Mouse (Mus musculus): Measurements from ENCODE around the gene Rpl27a.

DNA sequence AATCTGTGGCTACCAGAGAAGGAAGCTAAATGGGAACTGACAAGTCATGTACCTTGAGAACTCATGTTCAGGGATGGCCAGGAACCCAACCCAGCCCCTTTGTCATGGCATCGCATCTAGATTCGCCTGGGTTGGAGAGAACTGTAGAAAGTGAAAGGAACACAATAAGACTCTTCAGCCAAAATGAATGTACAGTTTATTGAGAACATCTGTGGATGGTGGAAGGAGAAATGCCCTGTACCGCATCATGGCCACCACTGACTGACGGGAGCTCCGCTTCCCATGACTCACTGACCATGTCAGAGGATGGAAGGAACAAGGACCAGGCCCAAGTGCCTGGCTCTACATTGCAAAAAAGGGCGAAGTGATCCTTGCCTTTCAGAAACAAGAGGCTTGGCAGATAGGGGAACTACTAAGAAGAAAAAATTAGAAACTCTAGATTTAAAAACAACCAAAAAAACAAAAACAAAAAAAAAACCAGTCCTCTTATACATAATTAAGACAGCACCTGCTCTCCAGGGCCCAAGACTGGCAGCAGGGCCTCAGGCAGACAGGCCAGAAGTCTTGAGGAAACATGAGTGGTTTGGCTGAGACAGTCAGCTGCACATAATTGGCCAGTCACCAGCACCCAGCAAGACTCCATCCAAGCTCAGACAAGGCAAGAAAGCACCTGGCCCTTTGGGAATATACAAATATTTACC, 4.9 kb downstream of the Rpl27a start:
- TF ChIP-seq GATA1 (IDR thresholded peaks at IDR 0.05; ENCODE audit: low read length) (no peak), TAL1 (IDR thresholded peaks at IDR 0.05; ENCODE audit: low read length) (no peak)
